ENCODE assay signal across 20 mouse cellular contexts in genomic region chr7:73069352-73069751, GRCm38 (mm10).
DNase-seq lines count a peak whose midpoint lies in the region; ATAC-seq and TF ChIP-seq lines count a peak whose summit lies in the region.
"Had no signal": no experiment of that assay in that cellular context is flagged by ENCODE, and none has a peak within 500 bp of the region (broad histone marks: within the 10 kb centered on the region; RNA-seq: fewer than 3 reads in every experiment).

No protein-coding gene starts in this region.

- peaks cover 2% of the 10 kb centered on the region; the same call in 1 of the 2 replicates for H3K9me3 ChIP-seq in heart, embryonic 10.5 days
- no peaks in the 10 kb centered on the region for H3K9me3 ChIP-seq in lung, postnatal 0 days (ENCODE audit: low read length)
- H3K9me3 ChIP-seq: embryonic facial prominence, embryonic 10.5 days; forebrain, embryonic 13.5 days; hindbrain, embryonic 13.5 days had no signal

- no peak overlapping the region for H3K4me3 ChIP-seq in heart, embryonic 10.5 days
- no peak overlapping the region for H3K4me3 ChIP-seq in lung, postnatal 0 days (ENCODE audit: low read depth, low read length)
- no peak overlapping the region for H3K4me3 ChIP-seq in lung, adult 2 months (replicated peaks; ENCODE audit: extremely low read depth, low read depth, low read length)
- H3K4me3 ChIP-seq: embryonic facial prominence, embryonic 10.5 days; forebrain, embryonic 13.5 days; hindbrain, embryonic 13.5 days had no signal

- TF ChIP-seq CTCF in lung, postnatal 0 days (IDR thresholded peaks at IDR 0.05), result no peak
- no peak for TF ChIP-seq CTCF in lung, adult 2 months (IDR thresholded peaks at IDR 0.05; ENCODE audit: insufficient read depth, low read length)

- no peak for TF ChIP-seq EP300 in lung, postnatal 0 days (IDR thresholded peaks at IDR 0.05)

- WGBS in heart, embryonic 10.5 days, result 22% methylated on average over 4 of the region's 4 CpGs
- 14% methylated on average over 4 of the region's 4 CpGs for WGBS in lung, postnatal 0 days
- WGBS in lung, adult 2 months, result 29% methylated on average over 4 of the region's 4 CpGs

- intact Hi-C loops in heart, postnatal 36 days (cut with DNase I), result no loop called here

- H3K4me1 ChIP-seq in heart, embryonic 10.5 days, result 0 out of 2 replicates have a peak, but pooled peaks cover 4% of the 10 kb centered on the region
- H3K4me1 ChIP-seq in lung, postnatal 0 days (ENCODE audit: insufficient read depth, low read depth, low read length), result no peaks in the 10 kb centered on the region
- H3K4me1 ChIP-seq in lung, adult 2 months (ENCODE audit: control insufficient read depth, insufficient read depth, low read length), result no peaks in the 10 kb centered on the region
- H3K4me1 ChIP-seq: forebrain, embryonic 13.5 days; hindbrain, embryonic 13.5 days had no signal

- H3K36me3 ChIP-seq in heart, embryonic 10.5 days, result no peaks in the 10 kb centered on the region
- no peaks in the 10 kb centered on the region for H3K36me3 ChIP-seq in lung, postnatal 0 days (ENCODE audit: insufficient read depth, low read length)
- H3K36me3 ChIP-seq: embryonic facial prominence, embryonic 10.5 days; G1E; hindbrain, embryonic 13.5 days had no signal

- TF ChIP-seq POLR2A in lung, adult 2 months (IDR thresholded peaks at IDR 0.05; ENCODE audit: borderline replicate concordance, extremely low read depth, low read depth, low read length), result no peak

- peaks cover 91% of the 10 kb centered on the region for H3K27me3 ChIP-seq in heart, embryonic 10.5 days (ENCODE audit: insufficient read depth, poor library complexity, severe bottlenecking)
- no peaks in the 10 kb centered on the region for H3K27me3 ChIP-seq in lung, postnatal 0 days (replicated peaks; ENCODE audit: insufficient read depth, low read length)
- H3K27me3 ChIP-seq: forebrain, embryonic 13.5 days; hindbrain, embryonic 13.5 days had no signal

- no peak overlapping the region for H3K27ac ChIP-seq in heart, embryonic 10.5 days
- H3K27ac ChIP-seq in lung, postnatal 0 days (ENCODE audit: low read length), result no peak overlapping the region
- H3K27ac ChIP-seq: embryonic facial prominence, embryonic 10.5 days; forebrain, embryonic 13.5 days; hindbrain, embryonic 13.5 days; hindbrain, postnatal 0 days had no signal

- no peak for ATAC-seq in lung, postnatal 0 days
- ATAC-seq: CD4-positive, CD25-positive, alpha-beta regulatory T cell, adult 4 months; forebrain, embryonic 13.5 days; forebrain, postnatal 0 days; hindbrain, postnatal 0 days had no signal

- peak; percentile 77 for DNase-seq in heart, embryonic 10.5 days (ENCODE audit: low spot score)
- DNase-seq in heart, postnatal 36 days, result no peak
- peak; percentile 23 for DNase-seq in lung, postnatal 0 days (ENCODE audit: low spot score)
- no peak for DNase-seq in lung, adult 2 months
- DNase-seq in 3T3-L1 (ENCODE audit: low read depth, low spot score) (peak; percentile 91), NIH3T3 (ENCODE audit: low read depth) (peak; percentile 77)
- DNase-seq: adrenal gland, postnatal 10 days; B cell, adult 2 months; cerebellum, adult 11 months; cerebellum, adult 8-10 months; cerebellum, postnatal 25 days; forebrain, postnatal 0 days; gastrocnemius, postnatal 14 days; kidney, adult 11 months had no signal

- no peak overlapping the region for H3K9ac ChIP-seq in lung, postnatal 0 days (replicated peaks; ENCODE audit: low read depth)
- H3K9ac ChIP-seq: forebrain, embryonic 13.5 days; forebrain, postnatal 0 days; hindbrain, embryonic 13.5 days had no signal

- H3K4me2 ChIP-seq in lung, postnatal 0 days (replicated peaks; ENCODE audit: low read depth, low read length), result no peak overlapping the region
- H3K4me2 ChIP-seq: forebrain, embryonic 13.5 days; hindbrain, embryonic 13.5 days had no signal

Comparison
In these comparisons a context has a peak if more than half of its experiments do, and no peak if none do; other contexts are left out.
1. DNase-seq: peak in heart, embryonic 10.5 days (single experiment), lung, postnatal 0 days (single experiment), 3T3-L1 (single experiment) and NIH3T3 (single experiment); none in heart, postnatal 36 days (0 of 2) and lung, adult 2 months (single experiment).